Mouse (Mus musculus): ENCODE measurements around the gene Eps8l2. TPM values are rescaled to one million over a fixed set of nuclear protein-coding genes. Genes with fewer than 3 reads are reported as not detected.
A peak's percentile ranks its signal among the peaks of the same experiment; 100 is the strongest.

Gene Eps8l2
- polyA plus RNA-seq, 1 experiment: 0.67 TPM

DNA sequence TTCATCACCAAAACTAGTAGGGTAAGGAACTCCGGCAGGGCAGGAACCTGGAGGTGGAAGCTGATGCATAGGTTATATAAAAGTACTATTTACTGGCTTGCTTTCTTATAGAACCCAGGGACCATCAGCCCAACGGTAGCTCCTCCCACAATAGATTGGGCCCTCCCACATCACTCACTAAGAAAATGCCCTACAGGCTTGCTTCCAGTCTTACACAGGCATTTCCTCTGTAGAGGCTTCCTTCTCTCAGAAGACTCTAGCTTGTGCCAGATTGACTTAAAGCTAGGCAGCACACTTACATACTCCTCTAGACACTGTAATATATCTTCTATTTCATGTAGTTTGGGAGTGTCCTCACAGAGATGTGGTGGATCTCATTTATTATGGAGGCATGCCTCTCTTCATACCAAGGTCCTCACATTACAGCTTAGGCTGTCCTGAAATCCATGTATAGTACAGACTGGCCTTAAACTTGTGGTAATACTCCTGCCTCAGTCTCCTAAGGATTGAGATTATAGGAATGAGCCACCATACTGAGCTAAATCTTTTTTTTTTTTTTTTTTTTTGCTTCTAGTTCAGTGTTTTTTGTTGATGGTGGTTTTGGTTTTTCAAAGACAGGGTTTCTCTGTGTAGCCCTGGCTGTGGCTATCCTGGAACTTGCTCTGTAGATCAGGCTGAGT lies 49.3 kb downstream of the Eps8l2 start:
- no peak overlapping the region for H3K4me3 ChIP-seq (ENCODE audit: insufficient read depth, poor library complexity, severe bottlenecking)
- H3K79me3 ChIP-seq (ENCODE audit: low read depth): peaks cover 7% of the 10 kb centered on the region
- H3K36me3 ChIP-seq (ENCODE audit: control insufficient read depth, insufficient read depth): no peaks in the 10 kb centered on the region
- no peak overlapping the region for H3ac ChIP-seq (ENCODE audit: control insufficient read depth, insufficient read length, low read depth)
- H3K79me2 ChIP-seq (ENCODE audit: control insufficient read depth, insufficient read depth): peaks cover 7% of the 10 kb centered on the region
- H3K27me3 ChIP-seq (ENCODE audit: control insufficient read depth, insufficient read depth, insufficient read length): peaks cover 8% of the 10 kb centered on the region
- TF ChIP-seq USF1 (IDR thresholded peaks at IDR 0.05; ENCODE audit: low read depth) (no peak), FOSL1 (IDR thresholded peaks at IDR 0.05; ENCODE audit: insufficient read depth, low read length, poor library complexity, severe bottlenecking) (no peak), MYOD1 (IDR thresholded peaks at IDR 0.05; ENCODE audit: control insufficient read depth, insufficient read length, low read depth) (no peak), CTCF (IDR thresholded peaks at IDR 0.05; ENCODE audit: control insufficient read depth, insufficient read depth, insufficient read length) (no peak), CEBPB (IDR thresholded peaks at IDR 0.05; ENCODE audit: low read depth) (no peak), MAX (IDR thresholded peaks at IDR 0.05) (no peak), MYOG (IDR thresholded peaks at IDR 0.05; ENCODE audit: control insufficient read depth, extremely low read depth, insufficient read length) (no peak)

DNA sequence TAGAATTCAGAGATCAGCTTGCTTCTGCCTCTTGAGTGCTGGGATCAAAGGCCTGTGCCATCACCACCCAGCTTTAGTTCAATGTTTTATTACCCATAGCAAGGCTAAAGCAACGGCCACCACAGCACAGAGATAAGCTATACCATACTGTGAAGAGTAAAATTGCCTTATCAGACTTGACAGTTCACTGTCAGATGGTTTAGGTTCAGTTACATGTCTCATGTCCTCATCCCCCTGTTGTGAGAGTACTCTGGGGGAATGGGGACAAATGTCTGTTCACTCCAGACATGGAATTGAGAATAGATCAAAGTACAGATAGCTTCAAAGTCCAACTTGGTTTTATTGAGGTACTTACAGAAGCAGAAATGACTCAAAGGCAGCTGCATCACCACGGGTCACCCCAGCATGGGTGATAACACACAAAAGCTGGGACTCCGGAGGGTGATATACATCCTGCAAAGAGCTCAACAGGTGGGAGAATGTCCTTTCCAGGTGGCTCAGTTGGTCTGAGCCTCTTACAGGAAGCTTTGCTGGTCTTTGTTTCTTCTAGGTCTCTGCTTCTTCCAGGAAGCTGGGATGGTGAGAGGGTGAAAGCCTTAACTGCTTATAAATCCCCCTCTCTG lies 49.9 kb downstream of the Eps8l2 start:
- Histone ChIP-seq H3K4me3 (ENCODE audit: insufficient read depth, poor library complexity, severe bottlenecking) (no peak overlapping the region), H3K27me3 (ENCODE audit: control insufficient read depth, insufficient read depth, insufficient read length) (peaks cover 8% of the 10 kb centered on the region), H3ac (ENCODE audit: control insufficient read depth, insufficient read length, low read depth) (no peak overlapping the region), H3K36me3 (ENCODE audit: control insufficient read depth, insufficient read depth) (no peaks in the 10 kb centered on the region), H3K79me2 (ENCODE audit: control insufficient read depth, insufficient read depth) (peaks cover 14% of the 10 kb centered on the region), H3K79me3 (ENCODE audit: low read depth) (peaks cover 12% of the 10 kb centered on the region)
- TF ChIP-seq MYOD1 (IDR thresholded peaks at IDR 0.05; ENCODE audit: control insufficient read depth, insufficient read length, low read depth) (no peak), MYOG (IDR thresholded peaks at IDR 0.05; ENCODE audit: control insufficient read depth, extremely low read depth, insufficient read length) (no peak), CTCF (IDR thresholded peaks at IDR 0.05; ENCODE audit: control insufficient read depth, insufficient read depth, insufficient read length) (no peak), FOSL1 (IDR thresholded peaks at IDR 0.05; ENCODE audit: insufficient read depth, low read length, poor library complexity, severe bottlenecking) (no peak), USF1 (IDR thresholded peaks at IDR 0.05; ENCODE audit: low read depth) (no peak), CEBPB (IDR thresholded peaks at IDR 0.05; ENCODE audit: low read depth) (no peak), MAX (IDR thresholded peaks at IDR 0.05) (no peak)

DNA sequence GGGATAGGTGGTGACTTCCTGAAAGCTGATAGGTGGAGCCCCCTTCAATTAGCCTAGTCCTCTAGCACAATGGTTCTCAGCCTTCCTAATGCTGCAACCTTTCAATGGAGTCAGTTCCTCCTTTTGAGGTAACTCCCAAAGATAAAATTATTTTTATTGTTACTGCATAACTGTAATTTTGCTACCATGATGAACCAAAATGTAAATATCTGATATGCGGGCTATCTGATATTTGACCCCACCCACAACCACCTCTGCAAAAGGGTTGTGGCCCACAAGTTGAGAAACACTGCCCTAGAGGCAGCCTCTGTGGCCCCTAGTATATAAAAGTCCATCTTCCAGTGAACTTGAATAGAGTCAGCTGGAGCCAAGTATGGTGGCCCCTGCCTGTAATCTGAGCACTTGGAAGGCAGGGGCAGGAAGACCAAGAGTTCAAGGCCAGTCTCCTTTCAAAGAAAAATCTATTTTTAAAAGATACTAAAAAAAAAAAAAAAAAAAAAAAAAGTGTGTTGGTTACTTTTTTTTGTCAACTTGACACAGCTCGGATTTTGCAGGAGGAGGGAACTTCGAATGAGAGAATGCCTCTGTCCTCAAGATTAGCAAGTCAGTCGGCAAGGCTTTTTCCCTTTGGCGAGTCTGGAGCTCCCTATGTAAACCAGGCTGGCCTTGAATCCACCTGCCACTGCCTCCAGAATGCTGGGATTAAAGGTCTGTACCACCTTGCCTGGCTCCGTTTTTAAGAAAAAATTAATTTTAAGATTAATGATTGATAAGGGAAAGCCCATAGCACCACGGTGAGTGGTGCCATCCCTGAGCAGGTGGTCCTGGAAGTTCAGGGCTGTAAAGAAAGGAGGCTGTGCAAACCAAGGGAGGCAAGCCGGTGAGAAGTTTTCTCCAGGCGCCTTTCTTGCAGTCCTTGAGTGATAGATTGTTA lies 51.9 kb downstream of the Eps8l2 start:
- no peak overlapping the region for H3K4me3 ChIP-seq (ENCODE audit: insufficient read depth, poor library complexity, severe bottlenecking)
- no peak for TF ChIP-seq MYOG (IDR thresholded peaks at IDR 0.05; ENCODE audit: control insufficient read depth, extremely low read depth, insufficient read length)
- no peak for TF ChIP-seq FOSL1 (IDR thresholded peaks at IDR 0.05; ENCODE audit: insufficient read depth, low read length, poor library complexity, severe bottlenecking)
- no peak for TF ChIP-seq MAX (IDR thresholded peaks at IDR 0.05)
- no peak for TF ChIP-seq MYOD1 (IDR thresholded peaks at IDR 0.05; ENCODE audit: control insufficient read depth, insufficient read length, low read depth)
- no peak for TF ChIP-seq CEBPB (IDR thresholded peaks at IDR 0.05; ENCODE audit: low read depth)
- no peak for TF ChIP-seq CTCF (IDR thresholded peaks at IDR 0.05; ENCODE audit: control insufficient read depth, insufficient read depth, insufficient read length)
- TF ChIP-seq USF1 (IDR thresholded peaks at IDR 0.05; ENCODE audit: low read depth): no peak
- H3K27me3 ChIP-seq (ENCODE audit: control insufficient read depth, insufficient read depth, insufficient read length): no peaks in the 10 kb centered on the region
- no peaks in the 10 kb centered on the region for H3K36me3 ChIP-seq (ENCODE audit: control insufficient read depth, insufficient read depth)
- H3ac ChIP-seq (ENCODE audit: control insufficient read depth, insufficient read length, low read depth): no peak overlapping the region
- H3K79me3 ChIP-seq (ENCODE audit: low read depth): peaks cover 16% of the 10 kb centered on the region
- peaks cover 31% of the 10 kb centered on the region for H3K79me2 ChIP-seq (ENCODE audit: control insufficient read depth, insufficient read depth)

DNA sequence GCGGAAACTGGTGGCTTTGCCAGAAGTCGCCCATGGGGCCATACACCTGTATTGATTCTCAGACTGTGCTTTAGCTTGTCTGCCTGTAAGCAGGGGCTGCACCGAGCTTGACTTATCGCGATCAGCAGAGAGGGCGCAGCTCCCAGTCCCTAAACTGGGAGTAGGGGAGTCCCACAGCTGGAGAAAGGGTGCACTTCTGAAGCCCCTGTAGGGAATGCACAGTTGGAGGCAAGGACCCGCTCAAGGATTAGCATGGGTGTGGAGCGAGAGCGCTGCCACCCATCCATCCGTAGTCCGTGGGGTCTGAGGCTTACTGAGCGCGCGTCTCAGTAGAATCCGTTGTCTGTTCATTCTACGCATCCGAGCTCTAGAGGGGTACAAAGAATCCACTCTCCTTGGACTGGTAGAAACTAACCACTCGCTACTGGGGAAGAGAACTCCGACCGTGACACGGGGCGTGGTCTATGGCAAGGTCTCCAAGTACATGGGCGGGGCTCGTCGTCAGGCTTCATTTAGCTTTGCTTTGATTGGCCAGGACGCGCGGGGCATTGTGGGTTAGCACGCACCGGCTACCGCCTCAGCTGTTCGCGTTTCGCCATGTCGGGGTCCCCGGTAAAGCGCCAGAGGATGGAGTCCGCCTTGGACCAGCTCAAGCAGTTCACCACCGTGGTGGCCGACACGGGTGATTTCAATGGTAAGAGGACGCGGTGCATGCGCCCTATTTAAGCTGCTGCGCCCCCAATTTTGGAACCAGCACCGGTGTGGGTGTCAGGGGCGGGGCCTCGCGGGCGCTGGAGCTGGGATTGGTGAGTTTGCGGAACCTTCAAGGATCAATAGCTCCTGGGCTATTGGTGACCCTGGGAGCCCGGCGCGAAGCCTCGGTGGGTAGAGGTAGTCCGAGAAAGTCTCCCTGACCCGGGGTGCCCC lies 53.2 kb downstream of the Eps8l2 start, which contains the start of gene Taldo1:
TSS of gene Taldo1 (plus strand) at position 575 of the 927 bp plus-strand sequence.
- H3ac ChIP-seq (ENCODE audit: control insufficient read depth, insufficient read length, low read depth): peak within 1 kb of the TSS; percentile 85
- peaks cover 19% of the 10 kb centered on the region for H3K79me3 ChIP-seq (ENCODE audit: low read depth)
- peaks cover 9% of the 10 kb centered on the region for H3K36me3 ChIP-seq (ENCODE audit: control insufficient read depth, insufficient read depth)
- peaks cover 38% of the 10 kb centered on the region for H3K79me2 ChIP-seq (ENCODE audit: control insufficient read depth, insufficient read depth)
- TF ChIP-seq MAX (IDR thresholded peaks at IDR 0.05) (peak; percentile 7), FOSL1 (IDR thresholded peaks at IDR 0.05; ENCODE audit: insufficient read depth, low read length, poor library complexity, severe bottlenecking) (no peak)
- peak within 1 kb of the TSS; percentile 51 for H3K4me3 ChIP-seq (ENCODE audit: insufficient read depth, poor library complexity, severe bottlenecking)
- H3K27me3 ChIP-seq (ENCODE audit: control insufficient read depth, insufficient read depth, insufficient read length): no peaks in the 10 kb centered on the region

Data from C2C12 (cell line).